In the genomic region with DNA sequence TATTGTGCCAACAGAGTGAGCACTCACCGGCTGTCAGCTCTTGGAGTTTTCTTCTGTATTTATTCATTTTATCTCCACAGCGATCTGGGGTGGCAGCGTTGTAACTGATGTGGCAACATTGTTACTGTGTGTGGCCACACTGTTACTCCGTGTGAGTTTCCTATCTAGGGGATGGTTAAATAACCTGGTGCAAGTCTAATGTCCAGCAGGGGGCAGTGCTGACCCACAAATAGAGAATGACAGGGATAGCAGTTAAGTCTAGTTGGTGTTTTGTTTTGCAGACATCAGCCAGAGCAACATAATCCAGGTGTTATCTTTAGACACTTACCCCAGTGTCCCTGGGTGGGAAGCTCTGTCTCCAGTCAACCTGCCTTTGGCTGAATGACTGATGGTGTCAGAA, we compare ENCODE assay signal across 8 mouse cellular contexts. TPM values are rescaled to one million over a fixed set of nuclear protein-coding genes. Genes with fewer than 3 reads are reported as not detected.
A peak's percentile ranks its signal among the peaks of the same experiment; 100 is the strongest.
DNase-seq lines count a peak whose midpoint lies in the region; ATAC-seq and TF ChIP-seq lines count a peak whose summit lies in the region.

No protein-coding gene starts in this region.

- ATAC-seq in forebrain, embryonic 15.5 days (replicated peaks) = no peak; the same call in 1 of the 2 replicates
- peak; percentile 67 for ATAC-seq in forebrain, embryonic 16.5 days
- 0 out of 2 replicates have a peak, but pooled peaks have one; percentile 49 for ATAC-seq in hindbrain, embryonic 13.5 days (ENCODE audit: low FRiP score)
- peak; percentile 69; the same call in 1 of the 2 replicates for ATAC-seq in midbrain, embryonic 15.5 days (replicated peaks)

- H3K4me3 ChIP-seq in forebrain, embryonic 10.5 days = no peak overlapping the region
- H3K4me3 ChIP-seq in forebrain, embryonic 15.5 days = no peak overlapping the region
- no peak overlapping the region for H3K4me3 ChIP-seq in forebrain, embryonic 16.5 days (replicated peaks; ENCODE audit: low read length)
- no peak overlapping the region for H3K4me3 ChIP-seq in hindbrain, embryonic 13.5 days
- no peak overlapping the region for H3K4me3 ChIP-seq in midbrain, embryonic 15.5 days
- H3K4me3 ChIP-seq in spleen, adult 2 months (ENCODE audit: extremely low read depth, insufficient read depth, insufficient read length) = no peak overlapping the region

- no peaks in the 10 kb centered on the region for H3K4me1 ChIP-seq in forebrain, embryonic 10.5 days
- H3K4me1 ChIP-seq in forebrain, embryonic 15.5 days = no peaks in the 10 kb centered on the region
- no peaks in the 10 kb centered on the region for H3K4me1 ChIP-seq in forebrain, embryonic 16.5 days (replicated peaks; ENCODE audit: control insufficient read depth, insufficient read depth, low read length)
- H3K4me1 ChIP-seq in hindbrain, embryonic 13.5 days (replicated peaks) = no peaks in the 10 kb centered on the region
- no peaks in the 10 kb centered on the region for H3K4me1 ChIP-seq in midbrain, embryonic 15.5 days
- H3K4me1 ChIP-seq in spleen, adult 2 months (ENCODE audit: control insufficient read depth, insufficient read depth, insufficient read length) = no peaks in the 10 kb centered on the region

- H3K27me3 ChIP-seq in forebrain, embryonic 10.5 days (ENCODE audit: poor library complexity, severe bottlenecking) = peaks cover 5% of the 10 kb centered on the region; the same call in 1 of the 2 replicates
- no peaks in the 10 kb centered on the region for H3K27me3 ChIP-seq in forebrain, embryonic 15.5 days
- no peaks in the 10 kb centered on the region for H3K27me3 ChIP-seq in forebrain, embryonic 16.5 days (replicated peaks; ENCODE audit: control insufficient read depth, insufficient read depth, low read length)
- H3K27me3 ChIP-seq in hindbrain, embryonic 13.5 days = 0 out of 2 replicates have a peak, but pooled peaks cover 3% of the 10 kb centered on the region
- H3K27me3 ChIP-seq in midbrain, embryonic 15.5 days (replicated peaks) = no peaks in the 10 kb centered on the region
- H3K27me3 ChIP-seq in spleen, adult 2 months (ENCODE audit: control insufficient read depth, insufficient read depth, low read length) = no peaks in the 10 kb centered on the region

- no peaks in the 10 kb centered on the region for H3K9me3 ChIP-seq in forebrain, embryonic 10.5 days
- H3K9me3 ChIP-seq in forebrain, embryonic 15.5 days = no peaks in the 10 kb centered on the region
- no peaks in the 10 kb centered on the region for H3K9me3 ChIP-seq in forebrain, embryonic 16.5 days (ENCODE audit: control insufficient read depth, low read length)
- no peaks in the 10 kb centered on the region for H3K9me3 ChIP-seq in hindbrain, embryonic 13.5 days
- no peaks in the 10 kb centered on the region for H3K9me3 ChIP-seq in midbrain, embryonic 15.5 days

- H3K27ac ChIP-seq in forebrain, embryonic 10.5 days = no peak overlapping the region
- H3K27ac ChIP-seq in forebrain, embryonic 15.5 days (replicated peaks) = no peak overlapping the region
- no peak overlapping the region for H3K27ac ChIP-seq in forebrain, embryonic 16.5 days (ENCODE audit: low read length)
- H3K27ac ChIP-seq in hindbrain, embryonic 13.5 days = no peak overlapping the region
- no peak overlapping the region for H3K27ac ChIP-seq in midbrain, embryonic 15.5 days
- H3K27ac ChIP-seq in spleen, adult 2 months (ENCODE audit: insufficient read depth, low read length) = no peak overlapping the region

- 11% methylated on average over 4 of the region's 4 CpGs for WGBS in forebrain, embryonic 10.5 days
- WGBS in forebrain, embryonic 15.5 days = 12% methylated on average over 4 of the region's 4 CpGs
- 18% methylated on average over 4 of the region's 4 CpGs for WGBS in forebrain, embryonic 16.5 days
- 16% methylated on average over 4 of the region's 4 CpGs for WGBS in hindbrain, embryonic 13.5 days
- WGBS in midbrain, embryonic 15.5 days = 10% methylated on average over 4 of the region's 4 CpGs
- 5% methylated on average over 4 of the region's 4 CpGs for WGBS in spleen, adult 2 months

- H3K4me2 ChIP-seq in forebrain, embryonic 15.5 days (replicated peaks) = no peak overlapping the region
- no peak overlapping the region for H3K4me2 ChIP-seq in forebrain, embryonic 16.5 days (ENCODE audit: low read length)
- H3K4me2 ChIP-seq in hindbrain, embryonic 13.5 days = no peak overlapping the region
- no peak overlapping the region for H3K4me2 ChIP-seq in midbrain, embryonic 15.5 days

- no peak overlapping the region for H3K9ac ChIP-seq in forebrain, embryonic 15.5 days (replicated peaks)
- H3K9ac ChIP-seq in forebrain, embryonic 16.5 days (replicated peaks; ENCODE audit: low read depth, low read length) = no peak overlapping the region
- H3K9ac ChIP-seq in hindbrain, embryonic 13.5 days = no peak overlapping the region
- no peak overlapping the region for H3K9ac ChIP-seq in midbrain, embryonic 15.5 days

- peak; percentile 40; the same call in 1 of the 2 replicates for TF ChIP-seq CTCF in spleen, adult 2 months (IDR thresholded peaks at IDR 0.05; ENCODE audit: extremely low read depth, insufficient read depth, insufficient read length, insufficient replicate concordance)

- peak; percentile 77 for DNase-seq in forebrain, embryonic 10.5 days (ENCODE audit: extremely low spot score, low spot score)
- DNase-seq in c-Kit-positive CD71-positive TER-119-positive erythroid progenitor cells, embryonic 14.5 days (ENCODE audit: low spot score) = peak; percentile 76
- DNase-seq in left cerebral cortex, adult 18-20 months (ENCODE audit: low spot score in 2 of 2) = peak; percentile 84 to 87
- DNase-seq in spleen, adult 2 months (ENCODE audit: low read depth in 1 of 2, low spot score in 2 of 2) = peak; percentile 68 to 77

- H3K36me3 ChIP-seq in forebrain, embryonic 10.5 days (replicated peaks) = no peaks in the 10 kb centered on the region
- no peaks in the 10 kb centered on the region for H3K36me3 ChIP-seq in forebrain, embryonic 15.5 days
- H3K36me3 ChIP-seq in forebrain, embryonic 16.5 days (ENCODE audit: control insufficient read depth, insufficient read depth) = no peaks in the 10 kb centered on the region
- no peaks in the 10 kb centered on the region for H3K36me3 ChIP-seq in hindbrain, embryonic 13.5 days
- no peaks in the 10 kb centered on the region for H3K36me3 ChIP-seq in midbrain, embryonic 15.5 days (replicated peaks)
- H3K36me3 ChIP-seq in spleen, adult 2 months (ENCODE audit: control insufficient read depth, insufficient read depth, low read length) = no peaks in the 10 kb centered on the region

- TF ChIP-seq POLR2A in spleen, adult 2 months (IDR thresholded peaks at IDR 0.05; ENCODE audit: low read depth, low read length) = no peak

RNA-seq across cellular contexts. Expression of gene Actr1b, which starts 23.1 kb away (rescaled TPM):
- polyA plus RNA-seq in forebrain, embryonic 10.5 days (2016; fragmentation: Nextera tagmentation; extraction: Ambion mirVana) = 136 and 141 TPM in 2 replicates
- 97.8 and 99.8 TPM in 2 replicates for polyA plus RNA-seq in forebrain, embryonic 15.5 days (2015; fragmentation: Nextera tagmentation; extraction: Ambion mirVana)
- 101 and 109 TPM in 2 replicates for polyA plus RNA-seq in forebrain, embryonic 16.5 days (2015; fragmentation: Nextera tagmentation; extraction: Ambion mirVana)
- polyA plus RNA-seq in hindbrain, embryonic 13.5 days (2015; fragmentation: Nextera tagmentation; extraction: Ambion mirVana) = 101 and 107 TPM in 2 replicates
- total RNA-seq in left cerebral cortex, adult 18-20 months (2021) = 100 to 1,000 TPM; 338 to 340 TPM
- polyA plus RNA-seq in midbrain, embryonic 15.5 days (2015; fragmentation: Nextera tagmentation; extraction: Ambion mirVana) = 110 and 112 TPM in 2 replicates
- 76.6 and 85.5 TPM in 2 replicates for polyA plus RNA-seq in spleen, adult 2 months (2012; rRNA removed)

RNA-seq across cellular contexts. Expression of gene Zap70, which starts 24.3 kb away (rescaled TPM):
- polyA plus RNA-seq in forebrain, embryonic 10.5 days (2016; fragmentation: Nextera tagmentation; extraction: Ambion mirVana) = 0.33 and 0.43 TPM in 2 replicates
- polyA plus RNA-seq in forebrain, embryonic 15.5 days (2015; fragmentation: Nextera tagmentation; extraction: Ambion mirVana) = 0.94 and 1.3 TPM in 2 replicates
- 1.2 and 1.4 TPM in 2 replicates for polyA plus RNA-seq in forebrain, embryonic 16.5 days (2015; fragmentation: Nextera tagmentation; extraction: Ambion mirVana)
- 0.43 and 1.2 TPM in 2 replicates for polyA plus RNA-seq in hindbrain, embryonic 13.5 days (2015; fragmentation: Nextera tagmentation; extraction: Ambion mirVana)
- total RNA-seq in left cerebral cortex, adult 18-20 months (2021) = 1 to 10 TPM; 1.3 to 2.1 TPM
- polyA plus RNA-seq in midbrain, embryonic 15.5 days (2015; fragmentation: Nextera tagmentation; extraction: Ambion mirVana) = 1.8 and 2.7 TPM in 2 replicates
- polyA plus RNA-seq in spleen, adult 2 months (2012; rRNA removed) = 40.5 and 59.0 TPM in 2 replicates

RNA-seq across cellular contexts. Expression of gene 4933424G06Rik, which starts 27.4 kb away (rescaled TPM):
- not detected in 2 replicates for polyA plus RNA-seq in forebrain, embryonic 10.5 days (2016; fragmentation: Nextera tagmentation; extraction: Ambion mirVana)
- polyA plus RNA-seq in forebrain, embryonic 15.5 days (2015; fragmentation: Nextera tagmentation; extraction: Ambion mirVana) = 0.31 and 0.43 TPM in 2 replicates
- polyA plus RNA-seq in forebrain, embryonic 16.5 days (2015; fragmentation: Nextera tagmentation; extraction: Ambion mirVana) = 0.77 TPM in 1 of 2 replicates, not detected in the other
- polyA plus RNA-seq in hindbrain, embryonic 13.5 days (2015; fragmentation: Nextera tagmentation; extraction: Ambion mirVana) = 0.43 and 0.57 TPM in 2 replicates
- 1 to 10 TPM in 1 of 2 experiments, not detected in 1; 1.5 TPM for total RNA-seq in left cerebral cortex, adult 18-20 months (2021)
- 0.84 and 1.1 TPM in 2 replicates for polyA plus RNA-seq in midbrain, embryonic 15.5 days (2015; fragmentation: Nextera tagmentation; extraction: Ambion mirVana)
- not detected in 2 replicates for polyA plus RNA-seq in spleen, adult 2 months (2012; rRNA removed)

RNA-seq across cellular contexts. Expression of gene Cox5b, which starts 46.1 kb away (rescaled TPM):
- polyA plus RNA-seq in forebrain, embryonic 10.5 days (2016; fragmentation: Nextera tagmentation; extraction: Ambion mirVana) = 496 and 519 TPM in 2 replicates
- polyA plus RNA-seq in forebrain, embryonic 15.5 days (2015; fragmentation: Nextera tagmentation; extraction: Ambion mirVana) = 542 and 553 TPM in 2 replicates
- polyA plus RNA-seq in forebrain, embryonic 16.5 days (2015; fragmentation: Nextera tagmentation; extraction: Ambion mirVana) = 480 and 516 TPM in 2 replicates
- 619 and 648 TPM in 2 replicates for polyA plus RNA-seq in hindbrain, embryonic 13.5 days (2015; fragmentation: Nextera tagmentation; extraction: Ambion mirVana)
- total RNA-seq in left cerebral cortex, adult 18-20 months (2021) = 100 to 1,000 TPM; 586 to 651 TPM
- 612 and 618 TPM in 2 replicates for polyA plus RNA-seq in midbrain, embryonic 15.5 days (2015; fragmentation: Nextera tagmentation; extraction: Ambion mirVana)
- polyA plus RNA-seq in spleen, adult 2 months (2012; rRNA removed) = 160 and 241 TPM in 2 replicates

RNA-seq across cellular contexts. Expression of gene Fam178b, which starts 54.3 kb away (rescaled TPM):
- 0.42 and 0.79 TPM in 2 replicates for polyA plus RNA-seq in forebrain, embryonic 10.5 days (2016; fragmentation: Nextera tagmentation; extraction: Ambion mirVana)
- 0.23 TPM in 1 of 2 replicates, not detected in the other for polyA plus RNA-seq in forebrain, embryonic 15.5 days (2015; fragmentation: Nextera tagmentation; extraction: Ambion mirVana)
- 0.34 TPM in 1 of 2 replicates, not detected in the other for polyA plus RNA-seq in forebrain, embryonic 16.5 days (2015; fragmentation: Nextera tagmentation; extraction: Ambion mirVana)
- polyA plus RNA-seq in hindbrain, embryonic 13.5 days (2015; fragmentation: Nextera tagmentation; extraction: Ambion mirVana) = 0.27 and 0.32 TPM in 2 replicates
- total RNA-seq in left cerebral cortex, adult 18-20 months (2021) = not detected
- not detected in 2 replicates for polyA plus RNA-seq in midbrain, embryonic 15.5 days (2015; fragmentation: Nextera tagmentation; extraction: Ambion mirVana)
- 0.87 and 1.1 TPM in 2 replicates for polyA plus RNA-seq in spleen, adult 2 months (2012; rRNA removed)

Comparison
In these comparisons a context has a peak if more than half of its experiments do, and no peak if none do; other contexts are left out.
1. RNA of gene Zap70, which starts 24.3 kb away (polyA plus RNA-seq): 40.5 to 59.0 TPM in spleen, adult 2 months; 1.8 to 2.7 TPM in midbrain, embryonic 15.5 days, 1.2 to 1.4 TPM in forebrain, embryonic 16.5 days, 0.94 to 1.3 TPM in forebrain, embryonic 15.5 days, 0.43 to 1.2 TPM in hindbrain, embryonic 13.5 days and 0.33 to 0.43 TPM in forebrain, embryonic 10.5 days; every median in the first group is over 10 times any median in the second.
2. Peak in every context shown above with its lines, with median percentiles within 50 percentile points of each other: DNase-seq.